Mouse (Mus musculus) heart, embryonic 11.5 days (tissue): ENCODE results near the gene Slc5a11. TPM values are rescaled to one million over a fixed set of nuclear protein-coding genes. Genes with fewer than 3 reads are reported as not detected.

Experiments used
- ATAC-seq: fragments of 200-750 bp; cut with Nextera tagmentation; replicated peaks from 2 replicates; pipeline ENCODE4 v1.8.0; 2017; ENCODE audit warnings: moderate library complexity; ENCODE audit not compliant: insufficient number of reproducible peaks, low FRiP score, low TSS enrichment
- H3K27ac ChIP-seq: fragments of 300-500 bp; sonication (generic); 2 replicates; pipeline ENCODE4 v1.5.1; 2014; ENCODE audit warnings: mild to moderate bottlenecking, low read depth, low read length
- H3K27me3 ChIP-seq: fragments of 300-500 bp; sonication (generic); 2 replicates; pipeline ENCODE4 v1.6.1; 2014; ENCODE audit warnings: mild to moderate bottlenecking, low read length, mixed read lengths; ENCODE audit not compliant: control insufficient read depth, insufficient read depth
- H3K36me3 ChIP-seq: fragments of 300-500 bp; sonication (generic); 2 replicates; pipeline ENCODE4 v1.6.1; 2014; ENCODE audit warnings: mild to moderate bottlenecking, low read length, moderate library complexity, mixed read lengths; ENCODE audit not compliant: control insufficient read depth, insufficient read depth
- H3K4me1 ChIP-seq: fragments of 300-500 bp; sonication (generic); 2 replicates; pipeline ENCODE4 v1.6.1; 2014; ENCODE audit warnings: low read length; ENCODE audit not compliant: control insufficient read depth, insufficient read depth
- H3K4me2 ChIP-seq: fragments of 300-500 bp; sonication (generic); 2 replicates; pipeline ENCODE4 v1.6.1; 2014; ENCODE audit warnings: mild to moderate bottlenecking, moderate library complexity
- H3K4me3 ChIP-seq: fragments of 300-500 bp; sonication (generic); 2 replicates; pipeline ENCODE4 v1.5.1; 2014; ENCODE audit warnings: low read depth, low read length
- H3K9ac ChIP-seq: fragments of 300-500 bp; sonication (generic); 2 replicates; pipeline ENCODE4 v1.6.1; 2014; ENCODE audit warnings: mild to moderate bottlenecking, low read depth, low read length, moderate library complexity
- H3K9me3 ChIP-seq: fragments of 300-500 bp; sonication (generic); replicated peaks from 2 replicates; pipeline ENCODE4 v1.6.1; 2016; ENCODE audit warnings: low read length; ENCODE audit not compliant: control insufficient read depth
- WGBS: fragments of 180-500 bp; shearing (Covaris S2); extraction: QIAGEN DNeasy Blood & Tissue Kit; methylation state at CpG from one replicate; pipeline ENCODE4 v1.1.7; 2014; ENCODE audit not compliant: insufficient replicate concordance; 5-methylcytosine and 5-hydroxymethylcytosine counted together
- polyA plus RNA-seq: library from polyadenylated mRNA; unstranded; fragments of >200 nt; fragmentation: Nextera tagmentation; extraction: Ambion mirVana; gene quantifications from 2 replicates; pipeline ENCODE4 v1.2.1, GENCODE M21; 2014

The Slc5a11 gene
- polyA plus RNA-seq, 1 experiment from 2014 or later = not detected

GRCm38 (mm10) chr7:123296097-123296496, 81.5 kb downstream of the Slc5a11 start:
- peaks cover 20% of the 10 kb centered on the region for H3K36me3 ChIP-seq
- peaks cover 23% of the 10 kb centered on the region for H3K4me1 ChIP-seq
- H3K27me3 ChIP-seq = no peaks in the 10 kb centered on the region
- H3K9me3 ChIP-seq = no peaks in the 10 kb centered on the region
- ATAC-seq = no peak
- no peak overlapping the region for H3K9ac ChIP-seq
- H3K27ac ChIP-seq = no peak overlapping the region
- H3K4me3 ChIP-seq = no peak overlapping the region
- no peak overlapping the region for H3K4me2 ChIP-seq
- 87% methylated on average over 6 of the region's 6 CpGs for WGBS

- H3K27ac ChIP-seq = peak overlapping the region; percentile 63; the same call in 1 of the 2 replicates
- H3K36me3 ChIP-seq = peaks cover 14% of the 10 kb centered on the region; the same call in 1 of the 2 replicates
Measured at GRCm38 (mm10) chr7:123298225-123298624, 83.6 kb downstream of the Slc5a11 start.

GRCm38 (mm10) chr7:123300258-123300657, 85.7 kb downstream of the Slc5a11 start:
- ATAC-seq = no peak
- WGBS = 80% methylated on average over 3 of the region's 3 CpGs
- H3K4me3 ChIP-seq = no peak overlapping the region

More at GRCm38 (mm10) chr7:123298225-123298624, 83.6 kb downstream of the Slc5a11 start:
- Histone ChIP-seq H3K9ac (no peak overlapping the region), H3K4me1 (peaks cover 11% of the 10 kb centered on the region), H3K4me2 (no peak overlapping the region), H3K27me3 (no peaks in the 10 kb centered on the region), H3K4me3 (no peak overlapping the region), H3K9me3 (no peaks in the 10 kb centered on the region)
- 33% methylated on average over 3 of the region's 3 CpGs for WGBS
- no peak for ATAC-seq

GRCm38 (mm10) chr7:123305397-123305796, 90.8 kb downstream of the Slc5a11 start:
- no peak overlapping the region for H3K4me2 ChIP-seq
- H3K27me3 ChIP-seq = no peaks in the 10 kb centered on the region
- no peak for ATAC-seq
- H3K9me3 ChIP-seq = no peaks in the 10 kb centered on the region
- no peak overlapping the region for H3K27ac ChIP-seq
- H3K36me3 ChIP-seq = peaks cover 30% of the 10 kb centered on the region
- WGBS = 79% methylated on average over 2 of the region's 2 CpGs
- no peak overlapping the region for H3K4me3 ChIP-seq
- H3K9ac ChIP-seq = no peak overlapping the region
- no peaks in the 10 kb centered on the region for H3K4me1 ChIP-seq

More at GRCm38 (mm10) chr7:123300258-123300657, 85.7 kb downstream of the Slc5a11 start:
- H3K27ac ChIP-seq = no peak overlapping the region
- no peaks in the 10 kb centered on the region for H3K9me3 ChIP-seq
- H3K36me3 ChIP-seq = peaks cover 19% of the 10 kb centered on the region
- no peak overlapping the region for H3K4me2 ChIP-seq
- no peaks in the 10 kb centered on the region for H3K27me3 ChIP-seq
- H3K4me1 ChIP-seq = peaks cover 9% of the 10 kb centered on the region; the same call in 1 of the 2 replicates
- no peak overlapping the region for H3K9ac ChIP-seq

- Histone ChIP-seq H3K9ac (no peak overlapping the region), H3K4me3 (no peak overlapping the region), H3K9me3 (no peaks in the 10 kb centered on the region), H3K27me3 (no peaks in the 10 kb centered on the region), H3K36me3 (peaks cover 30% of the 10 kb centered on the region), H3K4me1 (no peaks in the 10 kb centered on the region), H3K4me2 (no peak overlapping the region), H3K27ac (no peak overlapping the region)
- 93% methylated on average over 8 of the region's 8 CpGs for WGBS
- ATAC-seq = no peak
Measured at GRCm38 (mm10) chr7:123307236-123307635, 92.7 kb downstream of the Slc5a11 start.

- Histone ChIP-seq H3K27me3 (no peaks in the 10 kb centered on the region), H3K4me1 (no peaks in the 10 kb centered on the region), H3K4me3 (no peak overlapping the region), H3K36me3 (peaks cover 33% of the 10 kb centered on the region), H3K9ac (no peak overlapping the region), H3K4me2 (no peak overlapping the region), H3K9me3 (no peaks in the 10 kb centered on the region), H3K27ac (no peak overlapping the region)
- 95% methylated on average over 4 of the region's 4 CpGs for WGBS
- ATAC-seq = no peak
Measured at GRCm38 (mm10) chr7:123307887-123308558, 93.4 kb downstream of the Slc5a11 start.

GRCm38 (mm10) chr7:123311836-123312235, 97.3 kb downstream of the Slc5a11 start:
- H3K9me3 ChIP-seq = no peaks in the 10 kb centered on the region
- WGBS = 61% methylated on average over 5 of the region's 5 CpGs
- H3K4me2 ChIP-seq = no peak overlapping the region
- no peaks in the 10 kb centered on the region for H3K27me3 ChIP-seq
- ATAC-seq = no peak
- H3K27ac ChIP-seq = no peak overlapping the region
- H3K9ac ChIP-seq = no peak overlapping the region
- peaks cover 14% of the 10 kb centered on the region for H3K36me3 ChIP-seq
- H3K4me3 ChIP-seq = no peak overlapping the region
- H3K4me1 ChIP-seq = no peaks in the 10 kb centered on the region

GRCm38 (mm10) chr7:123312738-123313137, 98.2 kb downstream of the Slc5a11 start:
- Histone ChIP-seq H3K27me3 (no peaks in the 10 kb centered on the region), H3K9ac (no peak overlapping the region), H3K9me3 (no peaks in the 10 kb centered on the region), H3K4me1 (no peaks in the 10 kb centered on the region), H3K27ac (no peak overlapping the region), H3K36me3 (peaks cover 7% of the 10 kb centered on the region; the same call in 1 of the 2 replicates), H3K4me2 (no peak overlapping the region), H3K4me3 (no peak overlapping the region)
- WGBS = 72% methylated on average over 3 of the region's 3 CpGs
- ATAC-seq = no peak
